Mouse (Mus musculus) lung, embryonic 15.5 days (tissue): ENCODE measurements around the gene Fat1. TPM values are rescaled to one million over a fixed set of nuclear protein-coding genes. Genes with fewer than 3 reads are reported as not detected.

ENCODE experiments used
- polyA plus RNA-seq: library from polyadenylated mRNA; unstranded; fragments of >200 nt; fragmentation: Nextera tagmentation; extraction: Ambion mirVana; gene quantifications from 2 replicates; pipeline ENCODE4 v1.2.1, GENCODE M21; 2015

The Fat1 gene
- polyA plus RNA-seq, 1 experiment from 2014 or later = 19.1 TPM

Other genes starting within 250 kb of the Fat1 start
- 0.16 and 0.22 TPM in 2 replicates for gene Mtnr1a, start 133.7 kb downstream of the Fat1 start, polyA plus RNA-seq